Mouse (Mus musculus) hindbrain, embryonic 12.5 days (tissue): ENCODE measurements at regions not wholly inside any gene's neighbourhood (a gene's known extent, or its start where the extent isn't known, plus 50 kb on each side); places are given as distances from the start of the nearest gene placed in this dataset.

Source experiments
- ATAC-seq: fragments of 200-750 bp; cut with Nextera tagmentation; 2 replicates; pipeline ENCODE4 v1.8.0; 2017; ENCODE audit warnings: moderate TSS enrichment; ENCODE audit not compliant: low FRiP score
- H3K27ac ChIP-seq: fragments of 300-500 bp; sonication (generic); 2 replicates; pipeline ENCODE4 v1.5.1; 2016; ENCODE audit warnings: mild to moderate bottlenecking
- H3K27me3 ChIP-seq: fragments of 300-500 bp; sonication (generic); 2 replicates; pipeline ENCODE4 v1.6.1; 2016; ENCODE audit warnings: mild to moderate bottlenecking
- H3K36me3 ChIP-seq: fragments of 300-500 bp; sonication (generic); 2 replicates; pipeline ENCODE4 v1.6.1; 2016; ENCODE audit warnings: mild to moderate bottlenecking
- H3K4me1 ChIP-seq: fragments of 300-500 bp; sonication (generic); 2 replicates; pipeline ENCODE4 v1.6.1; 2016
- H3K4me2 ChIP-seq: fragments of 300-500 bp; sonication (generic); replicated peaks from 2 replicates; pipeline ENCODE4 v1.6.1; 2016; ENCODE audit warnings: mild to moderate bottlenecking
- H3K4me3 ChIP-seq: fragments of 300-500 bp; sonication (generic); 2 replicates; pipeline ENCODE4 v1.5.1; 2016; ENCODE audit warnings: mild to moderate bottlenecking
- H3K9ac ChIP-seq: fragments of 300-500 bp; sonication (generic); 2 replicates; pipeline ENCODE4 v1.6.1; 2016; ENCODE audit warnings: mild to moderate bottlenecking, moderate library complexity
- H3K9me3 ChIP-seq: fragments of 300-500 bp; sonication (generic); replicated peaks from 2 replicates; pipeline ENCODE4 v1.6.1; 2016; ENCODE audit warnings: mild to moderate bottlenecking
- WGBS: fragments of 180-500 bp; shearing (Covaris S2); methylation state at CpG from one replicate; pipeline ENCODE4 v1.1.7; 2016; 5-methylcytosine and 5-hydroxymethylcytosine counted together

- 70% methylated on average over 3 of the region's 3 CpGs for WGBS
Measured at GRCm38 (mm10) chr11:52522384-52522783, 126.2 kb downstream of the 9530068E07Rik start.

DNA sequence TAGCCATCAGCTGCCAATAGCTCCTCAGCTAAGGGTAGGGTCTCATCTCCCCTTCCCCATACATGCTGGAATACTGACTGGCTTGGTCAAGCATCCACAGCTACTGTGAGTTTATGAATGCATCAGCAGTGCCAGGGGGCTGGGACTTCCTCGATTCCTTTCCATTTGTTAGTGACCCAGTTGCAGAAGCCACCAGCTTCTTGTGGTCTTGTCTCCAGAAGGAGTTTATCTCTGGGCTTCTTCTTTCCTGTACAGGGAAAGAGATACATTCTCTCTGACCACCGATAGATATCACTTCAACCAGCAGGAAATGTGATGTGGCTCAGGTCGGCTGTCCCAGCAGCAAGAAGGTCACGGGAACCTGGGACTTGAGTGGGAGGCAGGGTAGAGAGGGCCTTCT lies 127.0 kb downstream of the 9530068E07Rik start:
- Histone ChIP-seq H3K4me1 (peaks cover 3% of the 10 kb centered on the region; the same call in 1 of the 2 replicates), H3K27me3 (no peaks in the 10 kb centered on the region), H3K36me3 (no peaks in the 10 kb centered on the region), H3K9me3 (no peaks in the 10 kb centered on the region), H3K4me3 (no peak overlapping the region), H3K27ac (no peak overlapping the region), H3K4me2 (no peak overlapping the region), H3K9ac (no peak overlapping the region)
- WGBS = 68% methylated on average over 4 of the region's 4 CpGs
- ATAC-seq = no peak

More at GRCm38 (mm10) chr11:52522384-52522783, 126.2 kb downstream of the 9530068E07Rik start:
- Histone ChIP-seq H3K27me3 (no peaks in the 10 kb centered on the region), H3K27ac (no peak overlapping the region), H3K4me2 (no peak overlapping the region), H3K36me3 (no peaks in the 10 kb centered on the region), H3K9ac (no peak overlapping the region), H3K9me3 (no peaks in the 10 kb centered on the region), H3K4me3 (no peak overlapping the region), H3K4me1 (peaks cover 3% of the 10 kb centered on the region; the same call in 1 of the 2 replicates)
- ATAC-seq = no peak

DNA sequence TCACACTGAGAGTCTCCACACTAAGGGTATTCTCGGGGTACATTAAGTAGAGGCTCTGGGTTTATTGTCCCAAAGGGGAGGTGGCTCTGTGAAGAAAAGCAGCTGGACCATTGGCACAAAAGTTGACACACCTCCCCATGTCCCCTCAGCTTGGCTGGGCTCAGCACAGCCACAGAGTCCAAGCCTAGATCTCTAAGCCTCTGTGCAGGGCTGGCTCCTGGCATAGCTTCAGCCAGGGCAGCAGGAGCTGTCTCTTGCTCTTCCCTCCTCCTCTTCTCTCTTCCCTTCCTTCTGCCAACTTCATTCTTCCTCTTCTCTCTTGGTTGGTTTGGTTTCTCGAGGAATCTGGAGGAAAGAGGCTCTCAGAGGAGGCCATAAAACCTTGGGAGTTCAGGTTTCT lies 127.4 kb downstream of the 9530068E07Rik start:
- no peak overlapping the region for H3K27ac ChIP-seq
- H3K36me3 ChIP-seq = no peaks in the 10 kb centered on the region
- 70% methylated on average over 2 of the region's 2 CpGs for WGBS
- peaks cover 3% of the 10 kb centered on the region; the same call in 1 of the 2 replicates for H3K4me1 ChIP-seq
- no peak overlapping the region for H3K4me3 ChIP-seq
- no peak for ATAC-seq
- no peak overlapping the region for H3K4me2 ChIP-seq
- no peaks in the 10 kb centered on the region for H3K9me3 ChIP-seq
- H3K27me3 ChIP-seq = no peaks in the 10 kb centered on the region
- no peak overlapping the region for H3K9ac ChIP-seq

GRCm38 (mm10) chr11:52525446-52525845 lies 129.2 kb downstream of the 9530068E07Rik start:
- Histone ChIP-seq H3K4me3 (no peak overlapping the region), H3K4me2 (no peak overlapping the region), H3K27ac (no peak overlapping the region), H3K9ac (no peak overlapping the region), H3K36me3 (no peaks in the 10 kb centered on the region), H3K9me3 (no peaks in the 10 kb centered on the region), H3K4me1 (peaks cover 3% of the 10 kb centered on the region; the same call in 1 of the 2 replicates), H3K27me3 (no peaks in the 10 kb centered on the region)
- no peak for ATAC-seq
- WGBS = 58% methylated on average over 6 of the region's 6 CpGs

DNA sequence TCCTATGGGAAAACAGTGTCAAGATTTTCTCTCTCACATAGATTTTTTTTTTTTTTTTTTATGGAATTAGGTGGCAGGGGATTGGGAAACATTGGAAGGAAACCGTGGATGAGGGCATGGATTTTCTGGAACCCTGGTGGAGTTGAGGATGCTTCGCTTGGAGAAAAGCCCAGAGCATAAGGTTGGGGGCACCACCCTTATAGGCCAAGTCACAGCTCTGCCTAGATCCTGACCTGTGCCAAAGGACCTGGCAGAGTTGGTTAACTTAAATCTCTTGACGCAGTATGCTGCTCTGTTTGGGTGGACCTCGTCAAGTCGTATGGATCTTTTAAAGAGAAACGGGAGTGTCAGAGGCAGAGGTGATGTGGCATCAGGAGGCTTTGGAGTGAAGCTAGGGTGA lies 130.1 kb downstream of the 9530068E07Rik start:
- no peak for ATAC-seq
- no peaks in the 10 kb centered on the region for H3K36me3 ChIP-seq
- no peak overlapping the region for H3K9ac ChIP-seq
- H3K27ac ChIP-seq = no peak overlapping the region
- H3K9me3 ChIP-seq = no peaks in the 10 kb centered on the region
- peaks cover 3% of the 10 kb centered on the region; the same call in 1 of the 2 replicates for H3K4me1 ChIP-seq
- no peaks in the 10 kb centered on the region for H3K27me3 ChIP-seq
- no peak overlapping the region for H3K4me2 ChIP-seq
- 80% methylated on average over 6 of the region's 6 CpGs for WGBS
- no peak overlapping the region for H3K4me3 ChIP-seq

GRCm38 (mm10) chr11:52533379-52533778 lies 137.2 kb downstream of the 9530068E07Rik start:
- H3K4me3 ChIP-seq = no peak overlapping the region
- H3K9me3 ChIP-seq = no peaks in the 10 kb centered on the region
- H3K27me3 ChIP-seq = peaks cover 3% of the 10 kb centered on the region; the same call in 1 of the 2 replicates
- 0 out of 2 replicates have a peak, but pooled peaks cover 5% of the 10 kb centered on the region for H3K4me1 ChIP-seq
- WGBS = 67% methylated on average over 5 of the region's 5 CpGs
- ATAC-seq = no peak
- no peaks in the 10 kb centered on the region for H3K36me3 ChIP-seq
- H3K9ac ChIP-seq = no peak overlapping the region
- no peak overlapping the region for H3K27ac ChIP-seq
- H3K4me2 ChIP-seq = no peak overlapping the region

DNA sequence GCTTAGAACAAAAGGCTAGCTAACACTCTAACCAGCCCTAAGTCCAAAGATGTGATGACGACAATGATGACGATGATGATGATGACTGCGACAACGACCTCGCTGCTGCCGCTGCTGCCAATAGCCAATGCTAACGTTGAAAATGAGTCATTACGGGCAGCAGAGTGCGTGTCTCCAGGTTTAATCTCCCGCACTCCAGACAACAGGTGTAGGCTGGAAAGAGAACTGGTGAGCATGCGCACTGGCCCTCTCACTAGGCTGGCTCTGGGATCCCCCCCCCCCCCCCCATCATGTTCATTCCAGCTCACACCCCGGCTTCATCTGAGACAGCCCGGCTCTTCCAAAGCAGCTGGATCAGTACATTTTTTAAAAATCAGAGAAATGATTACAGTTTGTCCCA lies 138.4 kb downstream of the 9530068E07Rik start:
- 0 out of 2 replicates have a peak, but pooled peaks cover 5% of the 10 kb centered on the region for H3K4me1 ChIP-seq
- H3K27ac ChIP-seq = no peak overlapping the region
- no peaks in the 10 kb centered on the region for H3K36me3 ChIP-seq
- no peaks in the 10 kb centered on the region for H3K9me3 ChIP-seq
- no peak overlapping the region for H3K4me3 ChIP-seq
- 61% methylated on average over 13 of the region's 13 CpGs for WGBS
- H3K9ac ChIP-seq = no peak overlapping the region
- H3K4me2 ChIP-seq = no peak overlapping the region
- peaks cover 3% of the 10 kb centered on the region; the same call in 1 of the 2 replicates for H3K27me3 ChIP-seq
- no peak for ATAC-seq

DNA sequence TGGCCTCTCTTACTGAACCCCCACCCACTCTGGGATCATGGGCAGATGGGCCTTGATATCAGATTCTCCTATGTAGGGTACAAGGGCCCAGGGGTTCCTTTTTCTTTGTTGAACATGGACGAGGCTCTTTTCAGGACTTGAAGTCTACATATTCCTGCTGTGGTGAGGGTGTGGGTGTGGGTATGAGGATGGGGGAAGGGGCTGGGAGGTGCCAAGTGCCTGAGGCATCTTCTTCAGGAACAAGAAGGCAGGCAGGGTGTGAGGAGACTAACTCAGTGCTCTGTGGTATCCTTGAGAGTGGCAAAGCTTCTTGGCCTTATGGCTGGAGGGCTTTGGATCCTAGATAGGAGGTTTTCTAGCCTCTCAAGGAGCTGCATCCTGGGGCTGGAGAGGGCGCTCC lies 140.0 kb downstream of the 9530068E07Rik start:
- Histone ChIP-seq H3K27ac (no peak overlapping the region), H3K4me1 (peaks cover 11% of the 10 kb centered on the region; the same call in 1 of the 2 replicates), H3K4me2 (no peak overlapping the region), H3K9ac (no peak overlapping the region), H3K9me3 (no peaks in the 10 kb centered on the region), H3K36me3 (no peaks in the 10 kb centered on the region), H3K4me3 (no peak overlapping the region), H3K27me3 (peaks cover 3% of the 10 kb centered on the region; the same call in 1 of the 2 replicates)
- WGBS = 83% methylated on average over 2 of the region's 2 CpGs
- ATAC-seq = no peak

DNA sequence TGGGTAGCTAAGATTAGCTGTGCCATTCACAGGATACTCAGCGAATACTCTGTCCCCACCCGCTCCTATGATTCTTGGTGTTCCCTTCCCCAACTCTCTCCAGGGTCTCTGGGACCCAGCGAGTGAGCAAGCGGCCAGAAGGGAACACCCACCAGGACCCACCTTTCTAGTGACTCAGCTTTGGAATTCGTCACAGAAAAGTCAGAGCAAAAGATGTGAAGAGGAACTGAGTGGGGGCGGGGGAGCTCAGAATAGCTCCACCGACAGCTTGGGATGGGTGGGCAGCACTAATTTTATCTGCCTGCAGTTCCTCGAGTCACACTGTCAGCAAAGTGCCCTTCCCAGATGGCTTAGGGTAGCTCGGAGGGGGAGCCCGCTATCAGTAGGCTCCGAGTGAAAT lies 140.6 kb downstream of the 9530068E07Rik start:
- H3K9ac ChIP-seq = no peak overlapping the region
- H3K4me3 ChIP-seq = no peak overlapping the region
- WGBS = 68% methylated on average over 11 of the region's 11 CpGs

GRCm38 (mm10) chr11:52537819-52538435 lies 141.7 kb downstream of the 9530068E07Rik start:
- H3K9ac ChIP-seq = no peak overlapping the region
- H3K27ac ChIP-seq = no peak overlapping the region
- no peak for ATAC-seq
- WGBS = 69% methylated on average over 4 of the region's 4 CpGs
- peaks cover 3% of the 10 kb centered on the region; the same call in 1 of the 2 replicates for H3K27me3 ChIP-seq
- H3K4me2 ChIP-seq = no peak overlapping the region
- no peak overlapping the region for H3K4me3 ChIP-seq
- H3K4me1 ChIP-seq = peaks cover 12% of the 10 kb centered on the region; the same call in 1 of the 2 replicates
- no peaks in the 10 kb centered on the region for H3K9me3 ChIP-seq
- no peaks in the 10 kb centered on the region for H3K36me3 ChIP-seq

More for the DNA sequence above, 140.6 kb downstream of the 9530068E07Rik start:
- peaks cover 12% of the 10 kb centered on the region; the same call in 1 of the 2 replicates for H3K4me1 ChIP-seq
- no peaks in the 10 kb centered on the region for H3K36me3 ChIP-seq
- H3K27me3 ChIP-seq = peaks cover 3% of the 10 kb centered on the region; the same call in 1 of the 2 replicates
- ATAC-seq = no peak
- H3K27ac ChIP-seq = no peak overlapping the region
- H3K9me3 ChIP-seq = no peaks in the 10 kb centered on the region
- H3K4me2 ChIP-seq = no peak overlapping the region

GRCm38 (mm10) chr11:52541210-52541609 lies 145.0 kb downstream of the 9530068E07Rik start:
- H3K9ac ChIP-seq = no peak overlapping the region
- 73% methylated on average over 5 of the region's 5 CpGs for WGBS
- ATAC-seq = no peak
- 0 out of 2 replicates have a peak, but pooled peaks cover 6% of the 10 kb centered on the region for H3K9me3 ChIP-seq
- no peaks in the 10 kb centered on the region for H3K36me3 ChIP-seq
- no peak overlapping the region for H3K4me2 ChIP-seq
- 0 out of 2 replicates have a peak, but pooled peaks cover 2% of the 10 kb centered on the region for H3K27me3 ChIP-seq
- H3K27ac ChIP-seq = no peak overlapping the region
- H3K4me1 ChIP-seq = peaks cover 7% of the 10 kb centered on the region; the same call in 1 of the 2 replicates
- no peak overlapping the region for H3K4me3 ChIP-seq

GRCm38 (mm10) chr11:52551451-52551850 lies 155.2 kb downstream of the 9530068E07Rik start:
- Histone ChIP-seq H3K4me3 (no peak overlapping the region), H3K27ac (no peak overlapping the region), H3K4me2 (no peak overlapping the region), H3K4me1 (peaks cover 3% of the 10 kb centered on the region; the same call in 1 of the 2 replicates), H3K36me3 (no peaks in the 10 kb centered on the region), H3K27me3 (no peaks in the 10 kb centered on the region), H3K9me3 (no peaks in the 10 kb centered on the region), H3K9ac (no peak overlapping the region)
- ATAC-seq = no peak
- 77% methylated on average over 5 of the region's 5 CpGs for WGBS

- no peaks in the 10 kb centered on the region for H3K36me3 ChIP-seq
- H3K27ac ChIP-seq = no peak overlapping the region
- H3K27me3 ChIP-seq = no peaks in the 10 kb centered on the region
- no peak overlapping the region for H3K9ac ChIP-seq
- ATAC-seq = no peak
- WGBS = 91% methylated on average over 4 of the region's 4 CpGs
- no peak overlapping the region for H3K4me2 ChIP-seq
- no peak overlapping the region for H3K4me3 ChIP-seq
- H3K4me1 ChIP-seq = no peaks in the 10 kb centered on the region
- H3K9me3 ChIP-seq = no peaks in the 10 kb centered on the region
Measured at GRCm38 (mm10) chr11:52552860-52553259, 156.6 kb downstream of the 9530068E07Rik start.
